Mouse (Mus musculus) midbrain, embryonic 13.5 days (tissue): ENCODE results near the gene Rasa2. TPM values are rescaled to one million over a fixed set of nuclear protein-coding genes. Genes with fewer than 3 reads are reported as not detected.
A peak's percentile ranks its signal among the peaks of the same experiment; 100 is the strongest.
"Not testable (repeated sequence)": the region's sequence is repeated elsewhere in the genome, so short reads cannot be mapped to it uniquely, and the experiment has no call there.

Experiments
- ATAC-seq: fragments of 200-750 bp; cut with Nextera tagmentation; 2 replicates; pipeline ENCODE4 v1.8.0; 2017; ENCODE audit warnings: mild to moderate bottlenecking, moderate TSS enrichment, moderate library complexity
- H3K27ac ChIP-seq: fragments of 300-500 bp; sonication (generic); 2 replicates; pipeline ENCODE4 v1.5.1; 2015; ENCODE audit warnings: inconsistent platforms, mild to moderate bottlenecking, moderate library complexity
- H3K27me3 ChIP-seq: fragments of 300-500 bp; sonication (generic); 2 replicates; pipeline ENCODE4 v1.6.1; 2015; ENCODE audit warnings: mild to moderate bottlenecking, inconsistent platforms
- H3K36me3 ChIP-seq: fragments of 300-500 bp; sonication (generic); 2 replicates; pipeline ENCODE4 v1.6.1; 2015; ENCODE audit warnings: mild to moderate bottlenecking, inconsistent platforms
- H3K4me1 ChIP-seq: fragments of 300-500 bp; sonication (generic); replicated peaks from 2 replicates; pipeline ENCODE4 v1.6.1; 2015; ENCODE audit warnings: inconsistent platforms
- H3K4me2 ChIP-seq: fragments of 300-500 bp; sonication (generic); replicated peaks from 2 replicates; pipeline ENCODE4 v1.6.1; 2015; ENCODE audit warnings: moderate library complexity, mild to moderate bottlenecking, inconsistent platforms
- H3K4me3 ChIP-seq: fragments of 300-500 bp; sonication (generic); replicated peaks from 2 replicates; pipeline ENCODE4 v1.5.1; 2015; ENCODE audit warnings: mild to moderate bottlenecking, inconsistent platforms
- H3K9ac ChIP-seq: fragments of 300-500 bp; sonication (generic); replicated peaks from 2 replicates; pipeline ENCODE4 v1.6.1; 2015; ENCODE audit warnings: mild to moderate bottlenecking, inconsistent platforms
- H3K9me3 ChIP-seq: fragments of 300-500 bp; sonication (generic); 2 replicates; pipeline ENCODE4 v1.6.1; 2016; ENCODE audit warnings: mild to moderate bottlenecking, inconsistent platforms
- WGBS: fragments of 180-500 bp; shearing (Covaris S2); methylation state at CpG from one replicate; pipeline ENCODE4 v1.1.7; 2015; 5-methylcytosine and 5-hydroxymethylcytosine counted together
- polyA plus RNA-seq: library from polyadenylated mRNA; unstranded; fragments of >200 nt; fragmentation: Nextera tagmentation; extraction: Ambion mirVana; gene quantifications from 2 replicates; pipeline ENCODE4 v1.2.1, GENCODE M21; 2015

The Rasa2 gene
- 15.8 and 16.7 TPM in 2 replicates for polyA plus RNA-seq

GRCm38 (mm10) chr9:96631389-96632072, at the start of gene Rasa2:
Rasa2 (minus strand) TSS chr9:96631617.
- H3K9me3 ChIP-seq, result no peaks in the 10 kb centered on the region
- peak; percentile 99 for ATAC-seq
- 3% methylated on average over 52 of the region's 52 CpGs for WGBS

GRCm38 (mm10) chr9:96678611-96679010, 47.2 kb upstream of the Rasa2 start:
- Histone ChIP-seq H3K36me3 (peaks cover 3% of the 10 kb centered on the region; the same call in 1 of the 2 replicates), H3K4me1 (no peaks in the 10 kb centered on the region)
- no peak for ATAC-seq

More at GRCm38 (mm10) chr9:96631389-96632072, at the start of gene Rasa2:
- peak within 1 kb of the TSS; percentile 73 for H3K4me2 ChIP-seq
- H3K9ac ChIP-seq, result peak within 1 kb of the TSS; percentile 95
- no peaks in the 10 kb centered on the region for H3K36me3 ChIP-seq
- peaks cover 22% of the 10 kb centered on the region for H3K4me1 ChIP-seq
- H3K4me3 ChIP-seq, result peak within 1 kb of the TSS; percentile 84
- H3K27me3 ChIP-seq, result peaks cover 18% of the 10 kb centered on the region
- H3K27ac ChIP-seq, result peak within 1 kb of the TSS; percentile 98

GRCm38 (mm10) chr9:96677711-96678110, 46.3 kb upstream of the Rasa2 start:
- WGBS, result 87% methylated on average over 5 of the region's 5 CpGs

More at GRCm38 (mm10) chr9:96678611-96679010, 47.2 kb upstream of the Rasa2 start:
- no peak overlapping the region for H3K27ac ChIP-seq
- H3K9ac ChIP-seq, result no peak overlapping the region
- no peaks in the 10 kb centered on the region for H3K9me3 ChIP-seq
- no peak overlapping the region for H3K4me2 ChIP-seq
- no peaks in the 10 kb centered on the region for H3K27me3 ChIP-seq
- H3K4me3 ChIP-seq, result no peak overlapping the region
- 82% methylated on average over 5 of the region's 5 CpGs for WGBS

GRCm38 (mm10) chr9:96676671-96677070, 45.3 kb upstream of the Rasa2 start:
- H3K36me3 ChIP-seq, result 0 out of 2 replicates have a peak, but pooled peaks cover 3% of the 10 kb centered on the region
- no peaks in the 10 kb centered on the region for H3K9me3 ChIP-seq
- H3K4me3 ChIP-seq, result no peak overlapping the region
- no peak overlapping the region for H3K9ac ChIP-seq
- H3K4me2 ChIP-seq, result no peak overlapping the region
- no peaks in the 10 kb centered on the region for H3K4me1 ChIP-seq
- WGBS, result 89% methylated on average over 10 of the region's 10 CpGs
- ATAC-seq, result no peak
- no peak overlapping the region for H3K27ac ChIP-seq
- no peaks in the 10 kb centered on the region for H3K27me3 ChIP-seq

More at GRCm38 (mm10) chr9:96677711-96678110, 46.3 kb upstream of the Rasa2 start:
- H3K36me3 ChIP-seq, H3K4me2 ChIP-seq, H3K27ac ChIP-seq, H3K4me1 ChIP-seq, H3K27me3 ChIP-seq, H3K9me3 ChIP-seq, ATAC-seq, H3K4me3 ChIP-seq, H3K9ac ChIP-seq: not testable (repeated sequence)

- WGBS, result 87% methylated on average over 8 of the region's 8 CpGs
- no peak for ATAC-seq
Measured at GRCm38 (mm10) chr9:96675763-96676640, 44.6 kb upstream of the Rasa2 start.

GRCm38 (mm10) chr9:96675071-96675762, 43.8 kb upstream of the Rasa2 start:
- Histone ChIP-seq H3K36me3 (no peaks in the 10 kb centered on the region), H3K4me3 (no peak overlapping the region), H3K9ac (no peak overlapping the region), H3K4me1 (no peaks in the 10 kb centered on the region), H3K4me2 (no peak overlapping the region), H3K27me3 (no peaks in the 10 kb centered on the region), H3K27ac (no peak overlapping the region), H3K9me3 (no peaks in the 10 kb centered on the region)
- peak; percentile 44; the same call in 1 of the 2 replicates for ATAC-seq
- 42% methylated on average over 5 of the region's 5 CpGs for WGBS

More at GRCm38 (mm10) chr9:96675763-96676640, 44.6 kb upstream of the Rasa2 start:
- Histone ChIP-seq H3K27ac (no peak overlapping the region), H3K9me3 (no peaks in the 10 kb centered on the region), H3K27me3 (no peaks in the 10 kb centered on the region), H3K4me2 (no peak overlapping the region), H3K4me3 (no peak overlapping the region), H3K4me1 (no peaks in the 10 kb centered on the region), H3K36me3 (no peaks in the 10 kb centered on the region), H3K9ac (no peak overlapping the region)

- Histone ChIP-seq H3K4me2 (no peak overlapping the region), H3K4me1 (0 out of 2 replicates have a peak, but pooled peaks cover 4% of the 10 kb centered on the region), H3K4me3 (no peak overlapping the region), H3K9me3 (no peaks in the 10 kb centered on the region), H3K27ac (no peak overlapping the region), H3K27me3 (no peaks in the 10 kb centered on the region), H3K9ac (no peak overlapping the region), H3K36me3 (no peaks in the 10 kb centered on the region)
- 86% methylated on average over 8 of the region's 8 CpGs for WGBS
- ATAC-seq, result no peak
Measured at GRCm38 (mm10) chr9:96674301-96674700, 42.9 kb upstream of the Rasa2 start.

GRCm38 (mm10) chr9:96672466-96672865, 41.0 kb upstream of the Rasa2 start:
- 0 out of 2 replicates have a peak, but pooled peaks cover 4% of the 10 kb centered on the region for H3K4me1 ChIP-seq
- no peaks in the 10 kb centered on the region for H3K9me3 ChIP-seq
- no peaks in the 10 kb centered on the region for H3K27me3 ChIP-seq
- no peak overlapping the region for H3K4me3 ChIP-seq
- no peak for ATAC-seq
- WGBS, result 88% methylated on average over 2 of the region's 2 CpGs
- no peaks in the 10 kb centered on the region for H3K36me3 ChIP-seq
- no peak overlapping the region for H3K4me2 ChIP-seq
- no peak overlapping the region for H3K27ac ChIP-seq
- H3K9ac ChIP-seq, result no peak overlapping the region

GRCm38 (mm10) chr9:96671249-96671648, 39.8 kb upstream of the Rasa2 start:
- no peaks in the 10 kb centered on the region for H3K9me3 ChIP-seq
- no peak overlapping the region for H3K9ac ChIP-seq
- 92% methylated on average over 12 of the region's 12 CpGs for WGBS
- H3K27ac ChIP-seq, result no peak overlapping the region
- H3K27me3 ChIP-seq, result no peaks in the 10 kb centered on the region
- no peak for ATAC-seq
- 0 out of 2 replicates have a peak, but pooled peaks cover 4% of the 10 kb centered on the region for H3K4me1 ChIP-seq
- H3K4me2 ChIP-seq, result no peak overlapping the region
- no peak overlapping the region for H3K4me3 ChIP-seq
- no peaks in the 10 kb centered on the region for H3K36me3 ChIP-seq

GRCm38 (mm10) chr9:96669877-96670276, 38.5 kb upstream of the Rasa2 start:
- 0 out of 2 replicates have a peak, but pooled peaks cover 4% of the 10 kb centered on the region for H3K4me1 ChIP-seq
- peak overlapping the region; percentile 57 for H3K4me2 ChIP-seq
- no peaks in the 10 kb centered on the region for H3K27me3 ChIP-seq
- WGBS, result 2% methylated on average over 15 of the region's 15 CpGs
- H3K27ac ChIP-seq, result peak overlapping the region; percentile 85
- no peaks in the 10 kb centered on the region for H3K36me3 ChIP-seq
- ATAC-seq, result peak; percentile 100
- peak overlapping the region; percentile 36 for H3K4me3 ChIP-seq
- peak overlapping the region; percentile 43; the same call in 1 of the 2 replicates for H3K9ac ChIP-seq
- no peaks in the 10 kb centered on the region for H3K9me3 ChIP-seq

GRCm38 (mm10) chr9:96668628-96669027, 37.2 kb upstream of the Rasa2 start:
- Histone ChIP-seq H3K9me3 (no peaks in the 10 kb centered on the region), H3K9ac (no peak overlapping the region), H3K4me2 (no peak overlapping the region), H3K36me3 (no peaks in the 10 kb centered on the region), H3K4me3 (no peak overlapping the region), H3K27ac (no peak overlapping the region), H3K27me3 (no peaks in the 10 kb centered on the region), H3K4me1 (0 out of 2 replicates have a peak, but pooled peaks cover 4% of the 10 kb centered on the region)
- WGBS, result 54% methylated on average over 5 of the region's 5 CpGs
- ATAC-seq, result 0 out of 2 replicates have a peak, but pooled peaks have one; percentile 15
